Mouse (Mus musculus) liver, embryonic 14.5 days (tissue): ENCODE results near the gene Tex44. TPM values are rescaled to one million over a fixed set of nuclear protein-coding genes. Genes with fewer than 3 reads are reported as not detected.

Source experiments
- ATAC-seq: fragments of 200-750 bp; cut with Nextera tagmentation; 2 replicates; pipeline ENCODE4 v1.8.0; 2017; ENCODE audit warnings: moderate number of reproducible peaks, mild to moderate bottlenecking, moderate library complexity; ENCODE audit not compliant: insufficient read depth
- DNase-seq, 3 experiments: peaks; one replicate each; pipeline ENCODE4 v3.0.0-alpha.2; 2012 to 2013; ENCODE audit warnings: low read depth in 3 of 3, low spot score in 3 of 3
- H3K27ac ChIP-seq: fragments of 300-500 bp; sonication (generic); 2 replicates; pipeline ENCODE4 v1.5.1; 2014; ENCODE audit warnings: moderate library complexity, mild to moderate bottlenecking, control low read depth, inconsistent platforms
- H3K27me3 ChIP-seq: fragments of 300-500 bp; sonication (generic); 2 replicates; pipeline ENCODE4 v1.6.1; 2014; ENCODE audit warnings: mild to moderate bottlenecking, low read length, moderate library complexity; ENCODE audit not compliant: control insufficient read depth, insufficient read depth
- H3K36me3 ChIP-seq: fragments of 300-500 bp; sonication (generic); replicated peaks from 2 replicates; pipeline ENCODE4 v1.6.1; 2014; ENCODE audit warnings: low read depth; ENCODE audit not compliant: control insufficient read depth, insufficient read depth
- H3K4me1 ChIP-seq, 2 experiments: fragments of 200-500 bp in 1 of 2; fragments of 300-500 bp in 1 of 2; sonication (generic) in 1 of 2; replicated peaks; 2 replicates each; pipeline ENCODE4 v1.6.1; 2012 to 2014; ENCODE audit warnings: antibody characterized with exemption in 1 of 2, inconsistent platforms in 1 of 2, low read length in 1 of 2; ENCODE audit not compliant: control insufficient read depth in 2 of 2, insufficient read depth in 2 of 2
- H3K4me2 ChIP-seq: fragments of 300-500 bp; sonication (generic); 2 replicates; pipeline ENCODE4 v1.6.1; 2014; ENCODE audit warnings: low read depth, mild to moderate bottlenecking, control low read depth, moderate library complexity
- H3K4me3 ChIP-seq, 2 experiments: fragments of 200-500 bp in 1 of 2; fragments of 300-500 bp in 1 of 2; sonication (generic) in 1 of 2; 2 replicates each; pipeline ENCODE4 v1.5.1; 2012 to 2014; ENCODE audit warnings: low read depth in 2 of 2, low read length in 2 of 2, mild to moderate bottlenecking in 2 of 2, control low read depth in 1 of 2, inconsistent platforms in 1 of 2, moderate library complexity in 1 of 2; ENCODE audit not compliant: insufficient read depth in 1 of 2
- H3K9ac ChIP-seq: fragments of 300-500 bp; sonication (generic); replicated peaks from 2 replicates; pipeline ENCODE4 v1.6.1; 2014; ENCODE audit warnings: mild to moderate bottlenecking, control low read depth, moderate library complexity
- H3K9me3 ChIP-seq: fragments of 300-500 bp; sonication (generic); 2 replicates; pipeline ENCODE4 v1.6.1; 2016; ENCODE audit warnings: low read length, mixed read lengths; ENCODE audit not compliant: control insufficient read depth
- CTCF ChIP-seq: IDR thresholded peaks from 2 replicates; pipeline ENCODE4 v1.5.1; 2016; ENCODE audit warnings: antibody characterized with exemption, low read depth, control low read depth
- EP300 ChIP-seq: IDR thresholded peaks from 2 replicates; pipeline ENCODE4 v1.6.1; 2016; ENCODE audit warnings: antibody characterized with exemption, low read depth
- WGBS: fragments of 180-500 bp; shearing (Covaris S2); extraction: QIAGEN DNeasy Blood & Tissue Kit; methylation state at CpG from one replicate; pipeline ENCODE4 v1.1.7; 2014; ENCODE audit not compliant: insufficient replicate concordance; 5-methylcytosine and 5-hydroxymethylcytosine counted together
- polyA plus RNA-seq, 2 experiments: library from polyadenylated mRNA; depleted of rRNA in 1 of 2; stranded (reverse) in 1 of 2; unstranded in 1 of 2; fragments of >200 nt; fragmentation: Nextera tagmentation in 1 of 2; extraction: Ambion mirVana in 1 of 2; gene quantifications; 2 replicates each; pipeline versions ENCODE4 v1.2.1 to v1.2.3; 2012 to 2014

Gene Tex44
- polyA plus RNA-seq, 2 experiments = not detected

DNA sequence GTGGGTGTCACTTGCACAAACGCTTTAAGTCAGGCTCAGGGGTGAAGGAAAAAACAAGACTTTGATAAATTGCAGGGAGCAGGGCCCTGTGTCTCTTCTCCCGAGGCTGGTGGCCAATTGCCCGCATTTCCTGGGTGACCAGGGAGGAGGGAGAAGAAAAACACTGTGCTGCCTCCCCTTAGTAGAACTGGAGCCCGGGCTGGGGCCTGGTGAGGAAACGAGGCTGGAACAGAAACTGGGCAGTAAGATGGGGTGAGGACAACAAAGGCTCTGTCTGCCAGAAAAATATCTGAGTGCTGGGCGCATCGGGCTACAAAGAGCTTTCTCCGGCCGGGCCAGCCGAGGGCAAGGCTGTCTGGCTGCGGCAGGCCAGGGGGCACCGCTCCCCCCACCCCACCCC is 7.9 kb downstream of the Tex44 start:
- Histone ChIP-seq H3K4me3 (peak overlapping the region; percentile 49 to 68), H3K27ac (peak overlapping the region; percentile 81), H3K9me3 (no peaks in the 10 kb centered on the region), H3K4me1 (peaks cover 30 to 38% of the 10 kb centered on the region in 2 experiments), H3K27me3 (no peaks in the 10 kb centered on the region), H3K9ac (peak overlapping the region; percentile 73), H3K36me3 (no peaks in the 10 kb centered on the region), H3K4me2 (peak overlapping the region; percentile 89)
- 4% methylated on average over 12 of the region's 12 CpGs for WGBS
- TF ChIP-seq EP300 (no peak), CTCF (no peak)
- DNase-seq (peak in 1 of 3 experiments; percentile 49), ATAC-seq (peak; percentile 47)

DNA sequence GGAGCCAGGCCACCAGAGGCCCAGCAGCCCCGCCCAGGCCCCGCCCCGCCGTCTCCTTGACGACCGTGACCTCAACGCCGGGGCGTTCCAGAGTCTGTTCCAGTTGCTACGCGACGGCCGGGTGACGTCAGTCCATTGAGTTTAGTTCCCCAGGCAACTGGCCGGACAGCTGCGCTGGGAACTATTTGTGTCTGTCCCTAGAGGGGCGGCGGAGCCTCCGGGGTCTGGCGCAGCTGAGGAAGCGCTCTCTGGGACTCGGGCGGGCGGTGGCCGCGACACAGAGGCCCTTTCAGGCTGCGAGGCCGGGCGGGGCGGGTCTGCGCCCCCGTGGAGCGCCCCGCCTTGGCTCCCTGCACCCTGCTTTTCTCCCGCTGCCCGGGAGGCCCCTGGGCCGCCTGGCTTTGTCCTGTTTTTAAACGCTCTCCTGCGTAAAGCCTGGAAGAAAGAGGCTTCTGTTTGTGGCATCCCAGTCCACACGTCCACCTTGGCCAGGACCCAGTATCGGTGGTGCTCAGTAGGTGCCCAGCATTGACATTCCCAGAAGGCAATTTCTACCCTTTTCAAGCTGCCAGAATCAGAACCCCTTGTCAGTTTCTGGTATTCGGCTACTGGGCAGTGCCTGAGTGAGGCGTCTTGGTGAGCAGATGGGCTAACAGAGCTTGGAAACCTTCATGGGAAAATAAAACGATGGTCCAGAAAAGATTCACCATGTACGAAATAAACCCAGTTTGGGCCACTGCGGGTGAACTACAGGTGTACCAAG is 8.5 kb downstream of the Tex44 start:
- H3K9me3 ChIP-seq = no peaks in the 10 kb centered on the region
- H3K4me1 ChIP-seq = peaks cover 30 to 38% of the 10 kb centered on the region in 2 experiments
- WGBS = 6% methylated on average over 46 of the region's 46 CpGs
- H3K27me3 ChIP-seq = no peaks in the 10 kb centered on the region
- H3K9ac ChIP-seq = peak overlapping the region; percentile 84
- H3K27ac ChIP-seq = peak overlapping the region; percentile 80
- no peak for TF ChIP-seq CTCF
- TF ChIP-seq EP300 = no peak
- no peaks in the 10 kb centered on the region for H3K36me3 ChIP-seq
- H3K4me3 ChIP-seq = peak overlapping the region; percentile 58 to 68
- ATAC-seq (peak; percentile 92), DNase-seq (peak; percentile 96 to 98 (median 97))
- H3K4me2 ChIP-seq = peak overlapping the region; percentile 89

DNA sequence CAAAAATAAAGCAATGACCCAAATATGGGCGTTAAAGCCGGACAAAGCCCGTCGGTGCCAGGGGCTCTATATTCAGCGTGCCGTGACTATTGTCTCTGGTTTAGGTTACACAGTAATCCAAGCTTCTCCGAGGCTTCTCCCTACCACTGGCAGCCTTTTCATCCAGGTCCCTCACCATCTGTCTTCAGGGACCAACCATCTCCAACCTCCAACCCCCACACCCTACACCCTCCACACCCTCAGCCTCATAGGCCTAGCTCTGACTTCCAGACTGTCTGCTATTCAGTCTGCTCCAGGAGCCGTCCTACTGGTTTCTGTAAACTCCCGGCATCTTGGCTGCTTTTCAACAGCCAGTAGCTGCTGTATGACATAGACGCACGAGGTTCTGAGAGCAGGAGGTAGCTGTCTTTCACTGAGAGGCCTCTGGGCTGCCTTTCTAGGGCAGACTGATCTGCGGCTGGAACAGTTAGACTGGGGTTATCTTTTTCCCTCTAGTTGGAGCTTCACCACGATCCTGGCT is 9.2 kb downstream of the Tex44 start:
- TF ChIP-seq CTCF = no peak
- TF ChIP-seq EP300 = no peak
- Histone ChIP-seq H3K9ac (peak overlapping the region; percentile 2; the same call in 1 of the 2 replicates), H3K9me3 (no peaks in the 10 kb centered on the region), H3K4me3 (no peak overlapping the region), H3K36me3 (no peaks in the 10 kb centered on the region), H3K4me1 (peaks cover 33 to 43% of the 10 kb centered on the region in 2 experiments), H3K4me2 (peak overlapping the region; percentile 89), H3K27me3 (no peaks in the 10 kb centered on the region), H3K27ac (peak overlapping the region; percentile 1; the same call in 1 of the 2 replicates)
- WGBS = 63% methylated on average over 13 of the region's 13 CpGs
- no peak for ATAC-seq
- DNase-seq = no peak

DNA sequence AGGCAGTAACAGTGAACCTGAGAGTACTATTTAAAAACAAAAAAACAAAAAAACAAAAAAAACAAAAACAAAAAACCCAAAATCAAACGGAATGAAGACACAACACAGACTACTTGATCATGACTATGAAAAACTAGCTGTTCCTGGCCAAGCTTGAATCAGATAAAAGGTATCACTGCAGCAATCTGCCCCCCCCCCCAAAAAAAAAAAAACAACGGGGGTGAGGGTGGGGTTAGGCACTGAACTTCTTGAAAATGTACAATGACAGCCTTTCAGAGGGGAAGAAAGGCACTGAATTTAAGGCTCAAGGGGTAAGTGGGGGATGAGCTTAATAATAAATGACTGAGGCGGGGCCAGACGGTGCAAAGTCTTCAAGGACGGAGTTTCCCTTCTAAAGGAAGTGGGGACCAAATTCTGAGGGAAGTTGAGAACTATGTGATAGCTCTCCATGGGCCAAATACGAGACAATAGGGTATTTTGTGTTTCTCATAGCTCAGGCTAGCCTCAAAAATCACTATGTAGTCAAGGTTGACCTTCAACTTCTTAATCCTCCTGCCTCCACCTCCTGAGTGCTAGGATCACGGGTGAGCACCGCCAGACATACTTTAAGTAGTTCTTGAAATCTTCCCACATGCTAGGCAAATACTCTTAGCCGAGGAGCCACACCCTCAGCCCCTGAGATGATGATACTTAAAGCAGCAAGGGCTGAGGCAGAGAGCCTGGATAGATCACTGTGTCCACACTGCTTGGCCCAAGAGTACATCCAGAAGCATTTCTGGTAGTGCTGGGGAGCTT is 11.3 kb downstream of the Tex44 start:
- H3K27me3 ChIP-seq = no peaks in the 10 kb centered on the region
- WGBS = 34% methylated on average over 9 of the region's 9 CpGs
- no peak overlapping the region for H3K4me3 ChIP-seq
- H3K9me3 ChIP-seq = no peaks in the 10 kb centered on the region
- TF ChIP-seq EP300 (no peak), CTCF (no peak)
- ATAC-seq (no peak), DNase-seq (no peak)
- peaks cover 32 to 45% of the 10 kb centered on the region in 2 experiments for H3K4me1 ChIP-seq
- no peak overlapping the region for H3K4me2 ChIP-seq
- H3K27ac ChIP-seq = no peak overlapping the region
- H3K9ac ChIP-seq = 0 out of 2 replicates have a peak overlapping the region, but pooled peaks have one; percentile 6
- no peaks in the 10 kb centered on the region for H3K36me3 ChIP-seq

DNA sequence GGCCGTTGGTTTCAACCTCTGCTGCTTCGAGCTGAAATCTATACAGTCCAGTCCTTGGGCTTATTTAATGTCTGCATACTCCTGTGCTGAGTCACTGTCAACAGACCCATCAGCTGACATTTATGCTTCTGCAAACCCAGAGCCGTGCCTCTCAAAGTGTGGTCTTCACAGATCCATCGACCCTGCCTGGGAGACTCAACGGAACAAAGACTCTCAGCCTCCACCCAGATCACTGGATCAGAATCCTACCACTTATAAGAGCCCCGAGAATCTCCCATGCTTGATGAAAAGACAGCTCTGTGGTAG is 11.8 kb downstream of the Tex44 start:
- Histone ChIP-seq H3K4me2 (no peak overlapping the region), H3K4me3 (no peak overlapping the region)
- no peak for ATAC-seq

More for the DNA sequence above, 11.8 kb downstream of the Tex44 start:
- no peaks in the 10 kb centered on the region for H3K36me3 ChIP-seq
- no peak for DNase-seq
- no peaks in the 10 kb centered on the region for H3K9me3 ChIP-seq
- 0 out of 2 replicates have a peak overlapping the region, but pooled peaks have one; percentile 6 for H3K9ac ChIP-seq
- no peak for TF ChIP-seq CTCF
- WGBS = 29% methylated on average over 6 of the region's 6 CpGs
- H3K27me3 ChIP-seq = no peaks in the 10 kb centered on the region
- peaks cover 28 to 46% of the 10 kb centered on the region in 2 experiments for H3K4me1 ChIP-seq
- no peak overlapping the region for H3K27ac ChIP-seq
